Mouse (Mus musculus): ENCODE data around the gene Gm28374. TPM values are rescaled to one million over a fixed set of nuclear protein-coding genes. Genes with fewer than 3 reads are reported as not detected.
A peak's percentile ranks its signal among the peaks of the same experiment; 100 is the strongest.

Gene Gm28374
- total and polyA plus RNA-seq, 3 experiments = 0.40 TPM; not detected in 2

DNA sequence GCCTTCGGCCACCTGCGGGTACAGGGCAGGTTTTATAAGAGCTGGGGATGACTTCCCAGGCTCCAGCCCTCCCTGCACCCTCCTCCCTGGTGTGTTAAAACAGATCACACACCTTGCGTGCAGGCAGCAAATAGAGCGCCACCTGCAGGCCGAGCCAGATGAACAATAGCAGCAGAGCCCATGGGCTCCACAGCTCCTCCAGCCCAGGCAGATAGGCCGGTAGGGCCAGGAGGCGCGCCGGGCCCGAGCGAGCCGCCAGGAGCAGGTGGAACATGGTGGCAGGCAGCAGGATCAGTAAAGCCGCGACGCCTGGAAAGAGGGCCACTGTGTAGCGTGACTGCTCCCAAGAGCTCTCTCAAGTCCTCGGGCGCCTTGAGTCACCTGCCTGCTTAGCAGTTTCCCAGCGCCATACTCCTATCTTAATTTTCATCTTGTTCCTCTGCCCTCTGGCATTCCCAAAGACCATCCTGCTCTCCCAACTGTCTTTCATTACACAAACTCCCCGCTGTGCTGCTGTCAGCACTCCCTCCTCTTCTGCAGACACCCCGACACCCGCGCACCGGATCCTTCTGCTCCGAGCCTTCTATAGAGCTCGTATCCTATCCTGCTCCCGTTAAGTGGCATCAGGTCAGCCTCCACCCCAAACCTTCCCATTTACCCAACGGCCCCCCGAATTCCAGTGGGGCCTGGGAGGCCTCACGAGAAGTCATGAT, 14.9 kb downstream of the Gm28374 start:
- peak overlapping the region; percentile 30 for H3K9ac ChIP-seq (ENCODE audit: insufficient read depth, low read depth)
- H3K79me2 ChIP-seq (replicated peaks; ENCODE audit: control insufficient read depth, extremely low read depth, insufficient read depth, poor library complexity, severe bottlenecking) = peaks cover 5% of the 10 kb centered on the region
- peak overlapping the region; percentile 42 to 53 (median 47) for H3K4me3 ChIP-seq (replicated peaks in 1 of 3; ENCODE audit: low read depth in 2 of 3, low read length in 2 of 3, poor library complexity in 1 of 3)
- in situ Hi-C loops (cut with MboI; ENCODE audit: low pct_ligation_motif_present, low pct_unique_long_range_greater_than_20kb, low sequenced_read_pairs) (loop anchor here (10.0 kb wide), 1 partner anchor 102 kb away; the partner anchor contains the start of gene Pola2), dilution Hi-C loops (cut with MboI; ENCODE audit: extremely low pct_ligation_motif_present, extremely low pct_unique_long_range_greater_than_20kb, low sequenced_read_pairs) (no loop called here)
- peaks cover 33 to 56% of the 10 kb centered on the region in 2 experiments for H3K36me3 ChIP-seq (replicated peaks in 1 of 2; ENCODE audit: control insufficient read depth in 1 of 2, insufficient read depth in 1 of 2, low read length in 1 of 2)
- peaks cover 14 to 43% of the 10 kb centered on the region in 2 experiments for H3K4me1 ChIP-seq (ENCODE audit: control insufficient read depth in 1 of 2, insufficient read depth in 2 of 2)
- peak; percentile 88 for DNase-seq (ENCODE audit: extremely low read depth)
- H3K27ac ChIP-seq (ENCODE audit: insufficient read depth, low read depth) = no peak overlapping the region
- peak overlapping the region; percentile 88 for H3K4me2 ChIP-seq (ENCODE audit: insufficient read depth, low read depth, poor library complexity, severe bottlenecking)
- peak; percentile 30 for TF ChIP-seq RAD21 (IDR thresholded peaks at IDR 0.05; ENCODE audit: low read depth, low read length)
- TF ChIP-seq CHD1 (IDR thresholded peaks at IDR 0.05; ENCODE audit: low read depth, low read length) = no peak
- peak; percentile 35 to 89; a peak in 3 of 4 replicates for TF ChIP-seq CTCF (conservative IDR thresholded peaks at IDR 0.05 in 1 of 2, IDR thresholded peaks at IDR 0.05 in 1 of 2; ENCODE audit: low read depth in 2 of 2, low read length in 2 of 2)
- TF ChIP-seq ZNF384 (IDR thresholded peaks at IDR 0.05; ENCODE audit: low read depth, low read length) = no peak
- peak; percentile 76 for TF ChIP-seq SMC3 (IDR thresholded peaks at IDR 0.05; ENCODE audit: low read depth, low read length)
- 0 out of 2 replicates have a peak, but pooled peaks have one; percentile 25 for TF ChIP-seq RCOR1 (conservative IDR thresholded peaks at IDR 0.05; ENCODE audit: low read depth, low read length)
- TF ChIP-seq NRF1 (IDR thresholded peaks at IDR 0.05; ENCODE audit: low read depth, low read length) = 0 out of 2 replicates have a peak, but pooled peaks have one; percentile 14
- no peaks in the 10 kb centered on the region for H3K27me3 ChIP-seq (replicated peaks)
- H3K9me3 ChIP-seq (replicated peaks; ENCODE audit: low read length) = no peaks in the 10 kb centered on the region

GRCm38 (mm10) chr19:6066571-6066970, 15.5 kb downstream of the Gm28374 start:
- in situ Hi-C loops (cut with MboI; ENCODE audit: low pct_ligation_motif_present, low pct_unique_long_range_greater_than_20kb, low sequenced_read_pairs) = loop anchor here (10.0 kb wide), 1 partner anchor 102 kb away; the partner anchor contains the start of gene Pola2
- Histone ChIP-seq H3K4me1 (ENCODE audit: control insufficient read depth in 1 of 2, insufficient read depth in 2 of 2) (peaks cover 14 to 44% of the 10 kb centered on the region in 2 experiments), H3K4me3 (replicated peaks in 1 of 3; ENCODE audit: low read depth in 2 of 3, low read length in 2 of 3, poor library complexity in 1 of 3) (peak overlapping the region in 1 of 3 experiments; percentile 53), H3K36me3 (replicated peaks in 1 of 2; ENCODE audit: control insufficient read depth in 1 of 2, insufficient read depth in 1 of 2, low read length in 1 of 2) (peaks cover 32 to 52% of the 10 kb centered on the region in 2 experiments), H3K9me3 (replicated peaks; ENCODE audit: low read length) (no peaks in the 10 kb centered on the region), H3K27ac (ENCODE audit: insufficient read depth, low read depth) (no peak overlapping the region), H3K79me2 (replicated peaks; ENCODE audit: control insufficient read depth, extremely low read depth, insufficient read depth, poor library complexity, severe bottlenecking) (peaks cover 5% of the 10 kb centered on the region), H3K27me3 (replicated peaks) (no peaks in the 10 kb centered on the region), H3K9ac (ENCODE audit: insufficient read depth, low read depth) (no peak overlapping the region), H3K4me2 (ENCODE audit: insufficient read depth, low read depth, poor library complexity, severe bottlenecking) (peak overlapping the region; percentile 88)
- DNase-seq (ENCODE audit: extremely low read depth) = no peak
- dilution Hi-C loops (cut with MboI; ENCODE audit: extremely low pct_ligation_motif_present, extremely low pct_unique_long_range_greater_than_20kb, low sequenced_read_pairs) = no loop called here
- no peak for TF ChIP-seq CTCF (conservative IDR thresholded peaks at IDR 0.05 in 1 of 2, IDR thresholded peaks at IDR 0.05 in 1 of 2; ENCODE audit: low read depth in 2 of 2, low read length in 2 of 2)
- TF ChIP-seq MXI1 (IDR thresholded peaks at IDR 0.05; ENCODE audit: low read depth, low read length) = no peak
- TF ChIP-seq PAX5 (IDR thresholded peaks at IDR 0.05; ENCODE audit: low read length) = no peak
- TF ChIP-seq ZC3H11A (IDR thresholded peaks at IDR 0.05; ENCODE audit: low read depth, low read length) = no peak
- TF ChIP-seq ETS1 (conservative IDR thresholded peaks at IDR 0.05; ENCODE audit: low read depth, low read length) = no peak

DNA sequence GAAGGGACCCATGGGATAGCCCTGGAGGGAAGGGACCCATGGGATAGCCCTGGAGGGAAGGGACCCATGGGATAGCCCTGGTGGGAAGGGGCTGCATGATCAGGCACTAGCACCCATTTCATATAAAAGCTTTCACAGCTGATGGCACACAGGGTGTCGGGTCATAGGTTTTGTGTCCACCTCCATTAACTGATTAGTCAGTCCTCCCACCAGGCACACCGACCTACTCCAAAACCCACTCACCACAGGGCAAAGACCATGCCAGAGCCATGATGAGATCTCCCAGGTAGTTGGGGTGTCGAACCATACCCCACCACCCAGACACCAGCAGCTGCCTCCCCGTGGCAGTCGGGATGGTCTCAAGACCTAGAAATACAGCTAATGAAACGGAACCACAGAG, 19.0 kb downstream of the Gm28374 start:
- H3K4me3 ChIP-seq (replicated peaks in 1 of 3; ENCODE audit: low read depth in 2 of 3, low read length in 2 of 3, poor library complexity in 1 of 3) = no peak overlapping the region

More for the DNA sequence above, 19.0 kb downstream of the Gm28374 start:
- in situ Hi-C loops (cut with MboI; ENCODE audit: low pct_ligation_motif_present, low pct_unique_long_range_greater_than_20kb, low sequenced_read_pairs) (loop anchor here (10.0 kb wide), 1 partner anchor 98 kb away; the partner anchor contains the start of gene Pola2), dilution Hi-C loops (cut with MboI; ENCODE audit: extremely low pct_ligation_motif_present, extremely low pct_unique_long_range_greater_than_20kb, low sequenced_read_pairs) (no loop called here)
- no peak overlapping the region for H3K4me2 ChIP-seq (ENCODE audit: insufficient read depth, low read depth, poor library complexity, severe bottlenecking)
- no peaks in the 10 kb centered on the region for H3K27me3 ChIP-seq (replicated peaks)
- H3K9me3 ChIP-seq (replicated peaks; ENCODE audit: low read length) = no peaks in the 10 kb centered on the region
- peaks cover 12 to 51% of the 10 kb centered on the region in 2 experiments for H3K4me1 ChIP-seq (ENCODE audit: control insufficient read depth in 1 of 2, insufficient read depth in 2 of 2)
- peaks cover 13 to 32% of the 10 kb centered on the region in 2 experiments for H3K36me3 ChIP-seq (replicated peaks in 1 of 2; ENCODE audit: control insufficient read depth in 1 of 2, insufficient read depth in 1 of 2, low read length in 1 of 2)
- H3K9ac ChIP-seq (ENCODE audit: insufficient read depth, low read depth) = no peak overlapping the region
- TF ChIP-seq ZMIZ1 (IDR thresholded peaks at IDR 0.05; ENCODE audit: low read depth, low read length) = no peak
- peaks cover 19% of the 10 kb centered on the region for H3K79me2 ChIP-seq (replicated peaks; ENCODE audit: control insufficient read depth, extremely low read depth, insufficient read depth, poor library complexity, severe bottlenecking)
- no peak overlapping the region for H3K27ac ChIP-seq (ENCODE audit: insufficient read depth, low read depth)
- DNase-seq (ENCODE audit: extremely low read depth) = no peak

Measured in CH12.LX (cell line).